Mouse (Mus musculus): ENCODE measurements around the gene C1ra.

DNA sequence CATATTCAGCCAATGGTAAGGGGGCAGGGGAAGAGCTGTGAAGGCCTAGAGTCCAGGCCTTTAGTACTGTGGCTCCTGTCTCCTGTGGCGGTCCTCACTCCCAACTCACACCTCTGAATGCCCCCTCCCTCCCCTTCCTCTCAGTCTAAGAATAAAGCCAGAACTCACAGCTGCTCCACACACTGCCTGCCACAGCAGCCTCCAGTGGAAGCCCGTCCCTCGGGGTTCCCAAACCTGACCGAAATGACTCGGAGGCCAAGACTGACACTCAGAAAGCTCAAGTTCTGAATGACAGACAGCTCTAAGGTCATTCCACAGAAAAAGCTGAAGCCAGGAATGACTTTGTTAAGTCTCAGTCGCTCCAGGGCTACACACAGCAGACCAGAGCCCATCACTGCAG is 46.5 kb upstream of the C1ra start:
- TF ChIP-seq CTCF (IDR thresholded peaks at IDR 0.05) (no peak), EP300 (IDR thresholded peaks at IDR 0.05) (no peak)

All from lung, postnatal 0 days (tissue).